Mouse (Mus musculus): ENCODE data around the gene Ost4.

GRCm38 (mm10) chr5:30868981-30869380 is 38.6 kb downstream of the Ost4 start:
- TF ChIP-seq CTCF (conservative IDR thresholded peaks at IDR 0.05; ENCODE audit: low read length), result no peak
- no peak for TF ChIP-seq POU5F1 (IDR thresholded peaks at IDR 0.05; ENCODE audit: borderline replicate concordance, low read length)

Measured in E14TG2a.4 (cell line).